Mouse (Mus musculus) mouse trophoblast stem cell (cell line): ENCODE data around the gene Atp11a.

Experiments
- in situ Hi-C, 2 experiments: fragments of 300-500 bp; cut with MseI, MboI; formaldehyde crosslinking; loops; 2 replicates in 1 of 2; 3 replicates in 1 of 2; pipeline ENCODE4 v1.15.1; 2025

Gene Atp11a

DNA sequence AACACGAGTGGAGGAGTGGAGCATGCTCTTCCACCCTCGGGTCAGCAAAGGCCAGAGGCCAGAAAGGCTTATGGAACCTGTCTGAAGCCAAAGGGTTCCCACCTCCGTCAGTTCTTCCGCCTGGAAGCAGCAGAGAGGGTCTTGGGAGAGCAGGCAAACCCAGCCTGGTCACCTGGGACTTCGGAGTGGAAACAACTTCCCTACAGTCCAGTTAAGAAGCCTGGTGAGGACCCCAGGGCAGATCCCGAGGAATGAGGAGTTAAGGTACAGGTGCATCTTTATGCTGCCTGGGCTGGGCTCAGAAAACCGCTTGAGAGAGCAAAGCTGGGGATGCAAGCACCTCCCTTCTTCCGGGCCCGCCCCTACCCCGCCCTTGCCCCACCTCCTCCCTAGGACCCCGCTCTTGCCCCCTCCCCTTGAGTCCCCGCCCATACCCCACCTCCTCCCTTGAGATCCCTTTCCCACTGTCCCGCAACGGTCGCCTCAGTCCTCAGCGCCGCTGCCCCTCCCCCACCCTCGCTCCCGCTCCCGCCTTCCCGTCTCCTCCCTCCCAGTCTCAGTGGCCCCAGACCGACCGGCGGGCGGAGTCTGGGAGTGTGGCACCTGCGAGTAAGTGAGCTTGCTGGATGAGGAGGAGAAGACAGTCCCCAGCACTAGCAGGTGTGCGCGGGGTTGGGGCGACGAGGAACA is 116.7 kb downstream of the Atp11a start, which contains the start of gene Mcf2l:
Mcf2l (plus strand) TSS at position 450 of the 690 bp plus-strand sequence.
- in situ Hi-C loops, result no loop called here

DNA sequence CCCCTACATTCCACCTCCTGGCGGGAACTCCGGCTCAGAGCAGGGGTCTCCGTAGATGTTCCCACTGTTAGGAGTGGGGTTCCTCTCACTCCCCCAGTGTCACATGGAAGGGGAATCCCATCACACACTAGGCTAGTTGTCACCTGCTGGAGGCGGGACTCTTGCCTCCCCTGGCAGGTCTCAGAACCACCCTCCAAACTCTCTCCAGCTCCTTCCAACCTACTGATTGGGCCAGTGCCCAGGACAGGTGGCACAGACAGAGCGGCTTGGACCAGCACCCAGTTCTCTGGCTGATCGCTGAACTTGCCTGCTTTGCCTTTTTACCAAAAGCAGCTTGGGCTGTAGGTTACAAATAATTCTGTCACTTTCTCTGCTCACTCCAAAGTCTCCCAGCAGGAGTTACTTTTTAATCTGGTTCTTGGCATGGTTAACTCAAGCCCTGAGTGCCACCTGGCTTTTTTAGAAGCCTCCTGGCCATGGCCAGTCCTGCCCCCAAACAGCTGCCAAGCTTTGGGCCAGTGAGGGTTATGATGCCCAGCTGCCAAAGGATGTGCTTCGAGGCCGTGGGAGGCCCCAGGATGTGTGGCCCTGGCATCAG is 117.5 kb downstream of the Atp11a start:
- in situ Hi-C loops, result no loop called here

DNA sequence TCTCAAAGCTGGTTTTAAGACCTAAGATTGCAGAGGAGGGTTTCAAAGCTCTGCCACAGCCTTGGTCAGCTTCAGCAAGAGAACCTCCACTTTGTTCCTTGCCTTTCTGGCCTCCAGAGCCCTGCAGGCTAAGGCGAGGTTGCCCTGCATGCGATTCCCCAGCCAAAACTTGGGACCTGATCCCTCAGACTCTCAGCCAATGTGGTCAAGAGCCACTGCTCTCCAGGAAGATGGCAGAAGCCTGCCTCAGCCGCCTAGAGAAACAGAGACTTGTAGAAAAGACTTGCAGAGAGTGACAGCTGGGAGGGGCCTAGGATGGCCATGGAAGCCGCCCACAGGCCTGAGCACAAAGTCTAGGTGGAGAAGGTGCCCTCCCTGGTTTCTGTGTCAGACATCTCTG is 118.2 kb downstream of the Atp11a start:
- in situ Hi-C loops, result no loop called here

DNA sequence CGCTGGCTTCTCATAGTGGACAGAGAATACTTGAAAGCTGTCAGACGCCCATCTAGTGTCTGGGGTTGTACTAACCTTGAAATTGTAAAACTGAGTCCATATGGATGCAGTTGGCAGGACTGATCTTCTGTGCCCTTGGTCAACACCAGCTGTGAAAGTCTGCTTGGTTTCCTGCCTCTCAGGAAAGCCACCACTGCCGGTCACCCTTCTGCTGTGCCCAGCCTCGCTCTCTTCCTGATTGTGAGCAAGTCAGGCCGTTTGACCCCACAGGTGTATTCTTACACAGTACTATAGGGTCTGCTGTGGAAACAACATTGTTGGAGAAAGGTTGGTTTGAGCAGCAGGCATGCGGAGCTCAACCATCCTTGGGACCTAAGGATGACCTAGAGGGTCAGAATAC is 120.3 kb downstream of the Atp11a start:
- in situ Hi-C loops, result no loop called here

DNA sequence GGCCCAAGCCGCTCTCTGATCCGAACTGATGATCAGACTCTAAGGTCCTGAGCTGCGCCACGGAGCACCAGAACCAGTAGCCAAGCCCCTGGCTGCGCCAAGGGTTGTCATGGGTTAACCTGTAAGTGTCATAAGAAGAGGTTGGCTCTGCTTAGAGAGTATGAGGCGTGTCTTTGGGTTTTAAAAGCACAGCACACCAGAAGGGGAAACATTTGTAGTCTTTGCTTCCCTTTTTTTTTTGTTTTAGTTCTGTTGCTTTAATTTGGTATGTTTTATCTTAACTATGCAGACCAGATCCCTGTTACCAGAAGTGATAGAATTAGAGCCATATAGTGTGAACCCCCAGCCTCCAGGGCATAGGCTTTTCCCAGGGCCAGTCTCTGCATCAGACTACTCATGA is 123.3 kb downstream of the Atp11a start:
- in situ Hi-C loops, result no loop called here

DNA sequence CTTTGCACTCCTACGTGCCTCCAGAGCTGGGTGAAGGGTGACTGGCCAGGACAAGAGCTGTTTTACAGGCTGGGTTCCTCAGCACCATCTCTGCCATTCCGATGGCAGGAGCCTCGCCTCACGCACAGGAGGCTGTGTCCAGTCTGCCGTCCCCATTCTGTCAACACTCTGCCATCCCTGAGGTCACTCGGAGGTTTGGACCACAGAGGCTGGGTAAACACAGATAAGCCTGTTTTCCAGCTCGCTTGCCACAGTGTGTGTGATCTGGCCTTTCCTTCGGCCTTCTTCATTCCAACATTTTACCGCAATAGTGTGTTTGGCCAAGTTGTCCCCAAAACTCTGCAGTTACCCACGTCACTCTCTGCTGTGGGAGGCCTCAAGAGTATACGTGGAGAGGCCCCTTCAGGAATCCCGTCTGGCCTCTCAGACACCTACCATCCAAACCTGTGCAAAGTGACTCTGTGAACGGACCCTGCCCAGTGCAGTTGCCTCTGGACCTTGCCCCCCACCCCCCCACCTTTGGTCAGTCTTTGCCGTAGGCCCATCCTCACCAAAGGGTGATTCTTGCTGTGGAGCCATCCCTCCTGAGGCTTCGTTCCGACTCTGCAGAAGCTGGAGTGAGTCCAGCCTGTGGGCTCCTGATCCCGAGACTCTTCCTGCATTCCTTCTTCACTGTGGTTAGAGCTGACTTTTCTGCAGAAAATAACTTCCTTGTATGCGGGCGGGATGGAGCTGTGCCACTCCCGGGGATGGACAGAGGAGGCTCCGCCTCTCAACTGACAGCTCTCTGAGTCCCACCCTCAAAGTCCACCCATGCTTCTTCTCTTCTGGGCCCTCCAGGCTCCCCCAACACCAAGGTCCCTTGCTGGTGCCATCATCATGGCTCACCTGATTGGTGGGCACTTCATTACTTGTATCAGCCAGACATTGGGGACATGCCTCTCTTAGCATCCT is 126.5 kb downstream of the Atp11a start:
- in situ Hi-C loops, result no loop called here

DNA sequence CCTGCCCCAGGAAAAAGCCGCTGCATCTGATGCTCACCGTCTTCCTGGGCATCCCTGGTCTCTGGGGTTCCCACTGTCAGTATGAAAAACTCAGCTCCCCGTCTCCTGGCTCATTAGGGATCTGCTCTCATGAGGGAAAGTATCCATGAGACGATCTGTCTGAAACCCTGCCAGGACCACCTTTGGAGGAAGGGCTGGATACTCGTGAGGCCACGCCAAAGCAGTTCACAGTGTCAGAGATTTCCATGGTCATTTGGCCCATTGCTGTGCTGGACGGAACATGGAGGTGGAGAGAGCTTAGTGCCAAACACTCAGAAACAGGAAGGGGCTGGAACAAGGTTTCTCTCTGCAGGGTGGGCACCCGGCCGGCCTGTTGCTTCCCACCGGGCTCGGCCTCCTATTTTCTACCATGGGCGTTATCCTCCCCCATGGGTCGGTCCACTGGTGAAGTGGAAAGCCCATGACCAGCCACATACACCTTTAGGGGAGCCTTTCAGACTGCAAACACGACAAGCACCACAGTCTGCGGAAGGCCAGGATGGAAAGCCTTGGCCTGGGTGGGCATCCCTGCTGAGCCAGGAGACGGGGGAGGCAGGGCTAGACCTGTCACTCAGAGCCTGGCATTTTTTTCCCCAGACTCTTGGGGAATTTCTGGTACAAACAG is 131.1 kb downstream of the Atp11a start:
- in situ Hi-C loops, result no loop called here

DNA sequence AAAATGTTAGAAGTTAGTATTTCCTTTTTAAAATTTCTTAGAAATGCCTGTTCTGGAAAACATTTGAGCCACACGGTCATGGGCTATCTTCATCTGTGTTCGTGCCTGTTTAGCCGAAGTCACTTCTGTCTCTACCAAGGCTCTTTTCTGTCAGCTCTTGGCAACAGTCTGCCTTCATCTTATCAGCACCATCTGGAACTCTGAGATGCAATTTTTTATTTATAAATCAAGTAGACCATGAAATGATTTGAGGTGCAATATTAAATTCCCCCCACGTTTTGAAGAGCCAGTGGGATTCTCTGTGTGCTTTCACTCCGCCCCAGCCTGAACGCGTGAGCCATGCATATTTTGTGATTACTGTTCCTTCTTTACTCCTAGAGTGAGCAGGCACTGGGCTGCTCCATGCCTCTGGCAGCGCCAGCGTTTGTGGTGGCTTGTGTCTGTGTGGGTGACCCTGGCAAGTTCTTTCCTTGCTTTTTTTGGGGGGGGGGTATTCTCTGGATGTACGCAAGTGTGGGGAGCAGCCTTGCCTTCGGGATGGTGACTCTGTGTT is 132.3 kb downstream of the Atp11a start:
- in situ Hi-C loops, result no loop called here

DNA sequence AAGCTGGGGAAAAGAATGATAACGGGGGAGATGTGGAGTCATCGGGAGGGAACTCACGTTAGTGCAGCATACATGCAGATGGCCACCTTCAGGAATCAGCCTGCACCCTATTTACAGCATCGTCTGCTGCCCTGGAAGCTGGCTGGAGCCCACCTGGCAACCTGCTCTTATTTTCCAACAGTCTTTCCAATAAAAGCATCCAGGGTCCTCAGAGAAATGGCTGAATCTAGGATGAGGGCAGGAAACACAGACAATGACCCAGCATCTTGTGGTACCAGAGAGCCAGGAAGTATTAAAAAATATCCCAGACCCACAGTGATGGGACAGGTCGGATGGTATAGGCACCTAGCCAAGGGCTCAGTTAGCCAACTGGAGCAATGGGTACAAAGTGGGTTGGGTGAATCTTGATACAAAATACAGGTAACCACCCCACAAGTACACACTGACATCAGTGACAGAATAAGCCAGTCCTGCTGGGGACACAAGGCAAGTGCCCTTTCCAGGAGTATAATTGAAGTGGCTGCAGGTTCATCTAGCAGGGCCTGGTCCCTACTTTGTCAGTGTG is 136.2 kb downstream of the Atp11a start:
- in situ Hi-C loops, result no loop called here

DNA sequence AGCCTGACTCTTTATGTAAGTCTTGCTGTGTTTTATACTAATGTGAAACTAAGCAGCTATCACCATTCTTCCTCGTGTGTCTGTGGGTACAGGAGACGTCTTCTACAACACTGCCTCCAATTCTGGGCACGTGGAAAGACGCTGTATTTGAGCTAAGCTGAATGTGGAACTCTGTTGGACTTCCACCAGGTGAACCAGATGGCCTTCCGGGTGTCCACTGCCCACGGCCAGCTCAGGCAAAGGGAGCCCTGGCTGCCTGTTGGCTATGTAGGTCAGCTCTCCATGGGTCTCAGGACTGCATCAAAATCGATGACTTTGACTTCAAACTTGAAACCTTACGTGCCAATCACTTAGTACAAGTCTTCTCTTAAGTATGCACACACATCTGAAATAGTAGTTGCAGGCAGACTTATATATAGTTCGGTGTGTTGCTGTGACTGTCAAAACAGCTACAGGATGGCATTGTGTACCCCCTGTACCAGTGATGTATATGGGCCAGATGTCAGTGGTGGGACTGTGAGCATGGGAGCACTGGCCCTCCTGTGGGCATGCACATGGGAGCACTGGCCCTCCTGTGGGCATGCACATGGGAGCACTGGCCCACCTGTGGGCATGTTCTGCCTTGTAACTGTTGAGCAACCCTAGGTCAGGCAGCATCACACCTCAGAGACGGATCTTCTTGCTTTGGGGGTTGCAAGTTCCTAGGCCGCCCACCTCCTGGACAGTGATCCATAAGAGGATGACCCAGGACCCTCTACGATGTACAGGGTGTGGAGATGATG is 137.2 kb downstream of the Atp11a start:
- in situ Hi-C loops, result no loop called here

DNA sequence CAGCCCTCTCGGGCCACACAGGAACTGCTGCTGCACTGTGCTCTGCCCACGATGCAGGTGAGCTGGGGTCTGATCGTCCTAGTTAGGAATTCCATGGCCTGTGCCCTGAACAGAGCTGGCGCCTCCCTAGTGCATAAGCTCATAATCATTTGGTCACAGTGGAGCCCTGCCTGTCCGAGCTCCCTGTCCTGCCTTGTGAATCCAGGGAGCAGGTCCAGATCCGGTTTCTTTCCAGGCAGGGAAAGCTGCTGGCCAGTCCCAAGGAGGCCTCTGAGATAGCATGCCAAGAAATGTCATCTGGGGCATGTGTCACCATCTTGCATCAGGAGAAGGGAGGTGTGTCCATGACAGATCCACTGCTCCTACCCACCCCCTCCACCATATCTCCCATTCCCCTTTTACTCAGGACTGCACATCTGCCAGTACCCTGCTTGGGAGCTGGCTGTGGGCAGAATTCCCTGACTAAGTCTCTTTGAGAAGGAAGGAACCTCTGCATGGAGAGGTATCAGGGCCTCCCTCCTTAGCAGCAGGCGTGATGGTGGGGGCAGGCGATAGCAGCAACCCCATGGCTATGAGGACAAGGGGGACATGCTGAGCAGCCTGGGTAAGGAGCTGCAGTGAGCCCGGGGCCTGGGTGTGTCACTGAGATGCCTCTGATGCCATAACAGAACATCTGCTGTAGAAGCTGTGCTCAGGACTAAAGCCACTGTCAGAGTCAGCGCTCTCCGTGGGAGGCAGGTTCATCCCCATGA is 138.1 kb downstream of the Atp11a start:
- in situ Hi-C loops, result no loop called here

DNA sequence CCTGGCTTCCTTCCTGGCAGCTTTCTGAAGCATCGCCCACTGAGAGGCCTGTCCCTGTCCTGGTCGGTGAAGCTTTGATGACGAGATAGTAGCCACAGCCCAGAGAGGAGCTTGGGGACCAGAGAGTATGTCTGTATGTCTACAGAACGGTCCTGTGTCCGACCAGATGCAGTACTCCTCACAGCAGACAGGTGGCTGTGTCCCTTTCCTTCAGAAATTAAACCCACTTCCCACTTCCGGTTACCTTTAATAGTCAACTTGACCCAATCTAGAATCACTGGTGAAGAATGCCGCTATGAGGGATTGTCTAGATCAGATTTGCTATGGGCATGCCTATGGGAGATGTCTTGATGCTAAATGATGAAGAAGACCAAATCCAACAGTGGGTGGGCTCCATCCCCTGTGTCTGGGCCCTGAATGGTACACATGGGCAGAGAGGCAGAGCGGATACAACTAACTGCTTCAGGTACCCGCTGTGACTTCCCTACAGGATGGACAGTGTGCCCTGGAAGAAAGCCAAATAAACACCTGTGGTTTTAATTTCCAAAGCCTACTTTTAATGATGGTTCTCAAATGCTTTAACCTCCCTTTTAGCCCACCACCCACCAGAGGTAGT is 138.8 kb downstream of the Atp11a start:
- in situ Hi-C loops, result no loop called here

DNA sequence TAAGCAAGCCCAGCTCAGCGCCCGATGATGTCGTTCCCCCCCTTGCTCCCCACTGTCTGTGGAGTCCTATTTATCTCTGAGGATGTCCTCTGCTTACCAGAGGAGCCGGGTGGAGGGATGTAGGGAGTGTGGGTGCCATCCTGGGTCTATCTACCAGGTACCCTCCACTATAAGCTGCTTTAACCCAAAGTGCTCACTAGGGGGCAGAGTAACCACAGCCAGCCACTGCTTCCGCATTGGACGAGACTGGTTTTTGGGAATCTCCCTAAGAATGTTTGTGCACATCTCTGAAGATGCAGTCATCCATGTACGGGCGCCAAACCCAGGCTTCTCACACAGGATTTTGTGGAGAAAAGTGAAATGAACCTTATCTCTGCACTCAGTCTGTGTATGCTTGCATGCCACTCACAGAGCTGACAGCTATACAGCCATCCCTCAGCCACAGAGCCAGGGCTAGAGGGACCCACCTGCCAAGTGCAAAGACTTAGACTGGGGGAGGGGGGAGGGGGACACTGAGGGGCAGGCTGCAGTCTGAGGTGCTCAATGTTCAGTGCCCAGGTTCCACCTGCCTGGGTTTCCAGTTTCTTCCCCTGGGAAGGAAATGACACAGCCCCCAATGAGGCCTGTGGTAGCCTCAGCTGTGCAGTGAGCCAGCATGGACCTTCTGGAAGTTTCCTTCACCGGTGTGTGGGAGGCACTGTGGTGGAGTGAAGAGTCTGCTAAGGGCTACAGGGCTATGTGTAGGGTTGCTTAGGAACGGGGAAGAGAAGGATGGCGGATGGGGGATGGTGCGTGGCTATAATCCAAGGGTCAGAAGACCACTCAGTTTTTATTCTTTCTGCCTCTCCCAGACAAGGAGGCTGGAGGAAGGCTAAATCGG is 139.9 kb downstream of the Atp11a start:
- in situ Hi-C loops, result no loop called here

DNA sequence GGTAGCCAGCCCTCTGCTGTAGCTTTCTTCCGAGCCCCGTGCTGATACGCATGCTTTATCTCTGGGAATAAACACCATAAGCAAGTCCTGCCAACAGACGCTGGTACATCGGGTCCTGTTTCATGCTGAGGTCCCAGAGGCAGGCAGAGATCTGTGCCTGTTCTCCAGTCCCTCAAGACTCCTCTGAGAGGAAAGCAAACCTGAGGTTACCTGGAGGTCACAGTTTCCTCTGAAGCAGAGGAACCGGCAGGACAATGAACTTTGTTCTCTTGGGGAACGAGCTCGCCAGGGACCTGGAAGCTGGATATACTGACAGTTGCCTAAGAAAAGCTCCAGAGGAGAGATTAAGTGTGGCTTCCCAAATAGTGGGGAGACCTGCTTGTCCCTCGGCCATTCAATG is 141.0 kb downstream of the Atp11a start:
- in situ Hi-C loops, result no loop called here

DNA sequence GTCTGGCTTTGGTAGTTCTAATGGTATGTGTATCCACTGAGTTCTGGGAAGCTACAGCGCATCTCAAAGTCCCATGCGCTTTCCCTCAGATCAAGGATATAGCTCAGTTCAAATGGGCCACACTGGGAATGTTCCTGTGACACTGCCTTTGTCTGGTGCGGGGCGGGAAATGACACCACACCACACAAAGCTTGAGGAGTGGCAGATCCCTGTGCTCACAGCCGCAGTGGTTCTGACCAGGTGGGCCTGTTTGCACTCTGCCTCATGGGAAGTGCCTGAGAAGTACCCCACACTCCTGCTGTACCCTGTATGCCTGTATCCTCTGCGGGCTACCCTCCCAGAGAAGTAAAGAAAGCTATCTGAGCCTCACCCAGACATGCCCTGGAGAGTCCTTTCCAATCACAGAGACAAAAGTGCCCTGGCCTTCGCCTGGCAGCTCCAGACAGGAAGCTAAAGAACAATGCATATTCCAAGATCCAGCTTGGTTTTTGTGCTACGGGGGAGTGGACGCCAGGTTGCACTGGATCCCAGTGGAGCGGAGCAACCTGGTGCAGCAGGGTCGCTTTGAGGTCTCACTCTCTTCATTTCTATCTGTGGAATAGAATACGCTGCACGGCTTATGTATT is 147.1 kb downstream of the Atp11a start:
- in situ Hi-C loops, result no loop called here

DNA sequence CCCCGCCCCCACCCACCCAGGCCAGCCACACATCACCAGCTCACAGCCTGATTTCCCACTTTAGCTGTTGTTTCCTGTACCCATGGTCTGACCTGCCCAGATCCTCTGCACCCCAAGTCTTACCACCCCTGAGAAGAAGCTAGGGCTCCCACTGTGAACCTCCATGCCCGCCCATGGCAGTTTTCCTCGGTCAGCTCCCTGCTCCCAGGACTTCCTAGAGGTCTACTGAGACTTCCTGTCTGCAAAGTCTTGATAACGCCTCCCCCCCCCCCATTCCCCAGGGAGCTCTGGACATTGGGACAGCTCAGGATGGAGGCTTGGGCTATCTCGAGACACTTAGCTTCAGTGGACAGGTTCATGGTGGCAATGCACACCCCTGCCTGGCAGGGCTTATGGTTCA is 148.3 kb downstream of the Atp11a start:
- in situ Hi-C loops, result no loop called here

DNA sequence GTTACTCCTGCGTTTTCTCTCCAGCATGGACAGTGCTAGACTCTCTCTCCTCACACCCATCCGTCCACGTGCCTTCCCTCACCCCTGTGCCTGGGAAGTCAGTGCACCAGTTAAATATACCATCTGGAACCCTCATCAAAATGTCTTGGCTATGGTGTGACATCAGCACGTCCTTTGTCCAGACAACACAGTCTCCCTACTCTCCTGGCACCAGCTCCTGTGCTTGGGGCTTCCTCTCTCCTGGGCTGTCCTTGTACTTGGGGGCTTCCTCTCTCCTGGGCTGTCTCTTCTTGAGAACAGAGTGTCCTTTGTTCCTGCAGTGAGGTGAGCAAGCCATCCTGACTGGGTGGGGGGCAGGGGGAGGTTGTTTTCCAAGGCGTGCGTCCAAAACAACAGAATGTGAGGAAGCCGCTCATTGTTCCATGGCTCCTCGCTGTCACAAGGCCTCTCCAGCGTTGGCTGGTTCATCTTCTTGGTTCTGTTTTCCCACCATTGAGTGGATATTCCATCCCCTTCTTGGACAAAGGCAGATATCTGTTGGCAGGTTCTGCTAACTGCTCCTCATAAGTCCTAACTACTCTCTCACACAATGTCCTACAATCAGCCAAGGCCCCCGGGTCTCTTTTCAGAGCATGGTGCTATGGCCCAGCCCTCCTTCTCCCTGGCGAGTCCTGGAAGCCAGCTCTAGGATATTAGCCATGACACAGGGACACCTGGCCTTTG is 148.9 kb downstream of the Atp11a start:
- in situ Hi-C loops, result no loop called here
